Mouse (Mus musculus): Measurements from ENCODE around the gene Grik2.

DNA sequence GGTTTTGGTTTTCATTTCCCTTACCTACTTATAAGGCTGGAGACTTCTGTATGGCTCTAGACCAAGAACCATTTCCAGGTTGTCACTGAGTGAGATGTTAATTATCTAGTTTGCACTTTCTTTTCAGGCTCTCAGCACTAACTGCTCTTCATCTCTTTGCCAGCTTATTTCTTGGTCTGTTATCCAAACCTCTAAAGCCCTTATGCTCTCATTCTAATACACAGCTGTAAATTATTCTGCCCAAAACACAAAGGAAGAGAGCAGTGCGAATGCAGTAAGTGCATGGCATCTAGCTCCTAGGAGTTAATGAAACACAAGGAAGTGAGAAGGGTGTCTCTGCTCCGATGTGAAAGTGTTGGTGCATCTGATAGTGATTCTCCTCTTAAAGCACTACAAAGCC, 36.8 kb downstream of the Grik2 start:
- TF ChIP-seq POLR2A (IDR thresholded peaks at IDR 0.05; ENCODE audit: borderline replicate concordance, low read depth, low read length) (no peak), CTCF (IDR thresholded peaks at IDR 0.05; ENCODE audit: low read depth, low read length) (no peak)

All from bone marrow macrophage, adult 2 months (primary cell).